11 mouse cellular contexts compared by ENCODE assay signal in the genomic region with DNA sequence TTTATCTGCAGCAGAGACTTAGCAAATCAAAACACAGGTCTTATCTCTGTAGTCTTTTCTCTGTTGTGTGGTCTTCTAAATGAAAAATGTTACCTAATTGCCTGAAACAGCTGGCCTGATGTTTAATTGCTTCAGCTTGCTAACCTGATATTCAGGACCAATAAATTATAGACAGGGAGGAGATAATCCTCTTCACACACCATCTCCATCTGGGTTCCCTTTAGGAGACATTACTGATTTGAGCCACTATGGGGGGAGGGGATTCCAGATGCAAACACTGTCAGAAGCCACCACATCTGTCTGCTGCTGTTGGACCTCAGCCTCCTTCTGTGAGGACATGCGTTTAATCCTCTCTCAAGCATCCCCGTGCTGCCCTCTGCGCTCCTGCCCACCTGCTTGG.
DNase-seq lines count a peak whose midpoint lies in the region; ATAC-seq and TF ChIP-seq lines count a peak whose summit lies in the region.
"Had no signal": no experiment of that assay in that cellular context is flagged by ENCODE, and none has a peak within 500 bp of the region (broad histone marks: within the 10 kb centered on the region; RNA-seq: fewer than 3 reads in every experiment).

No protein-coding gene starts in this region.

- intact Hi-C loops in heart, postnatal 14 days (cut with DNase I): loop anchor here (5.0 kb wide), 1 partner anchor 66 kb away; no protein-coding TSS in a partner anchor

- no peak overlapping the region for H3K4me3 ChIP-seq in heart, postnatal 0 days (ENCODE audit: low read depth, low read length)
- no peak overlapping the region for H3K4me3 ChIP-seq in lung, embryonic 15.5 days
- no peak overlapping the region for H3K4me3 ChIP-seq in limb, embryonic 10.5 days
- H3K4me3 ChIP-seq in stomach, embryonic 16.5 days (replicated peaks; ENCODE audit: low read length): no peak overlapping the region
- H3K4me3 ChIP-seq: forebrain, embryonic 15.5 days had no signal

- H3K4me2 ChIP-seq in heart, postnatal 0 days (ENCODE audit: low read depth, low read length): no peak overlapping the region
- no peak overlapping the region for H3K4me2 ChIP-seq in lung, embryonic 15.5 days
- no peak overlapping the region for H3K4me2 ChIP-seq in stomach, embryonic 16.5 days (ENCODE audit: low read depth, low read length)
- H3K4me2 ChIP-seq: forebrain, embryonic 15.5 days had no signal

- no peak for DNase-seq in heart, postnatal 0 days (ENCODE audit: low spot score)
- DNase-seq in heart, postnatal 14 days: no peak
- no peak for DNase-seq in lung, postnatal 4 days
- no peak for DNase-seq in limb, embryonic 10.5 days (ENCODE audit: low spot score)
- no peak for DNase-seq in retina, postnatal 1 day
- DNase-seq: cerebellum, adult 18-20 months had no signal

- no peak for TF ChIP-seq CTCF in heart, postnatal 0 days (IDR thresholded peaks at IDR 0.05; ENCODE audit: low read depth)

- no peaks in the 10 kb centered on the region for H3K27me3 ChIP-seq in heart, postnatal 0 days (ENCODE audit: control insufficient read depth, insufficient read depth, low read length)
- no peaks in the 10 kb centered on the region for H3K27me3 ChIP-seq in lung, embryonic 15.5 days
- H3K27me3 ChIP-seq in limb, embryonic 10.5 days (ENCODE audit: low read depth, poor library complexity, severe bottlenecking): peaks cover 74% of the 10 kb centered on the region
- no peaks in the 10 kb centered on the region for H3K27me3 ChIP-seq in stomach, embryonic 16.5 days (ENCODE audit: control insufficient read depth, insufficient read depth, low read length)

- H3K27ac ChIP-seq in heart, postnatal 0 days (ENCODE audit: low read depth): peak overlapping the region; percentile 40; the same call in 1 of the 2 replicates
- H3K27ac ChIP-seq in lung, embryonic 15.5 days: peak overlapping the region; percentile 94
- peak overlapping the region; percentile 68; the same call in 1 of the 2 replicates for H3K27ac ChIP-seq in limb, embryonic 10.5 days
- peak overlapping the region; percentile 66 for H3K27ac ChIP-seq in stomach, embryonic 16.5 days (ENCODE audit: low read length)
- H3K27ac ChIP-seq: forebrain, embryonic 15.5 days; liver, embryonic 14.5 days had no signal

- TF ChIP-seq EP300 in heart, postnatal 0 days (IDR thresholded peaks at IDR 0.05; ENCODE audit: low read depth): no peak

- no peak overlapping the region for H3K9ac ChIP-seq in heart, postnatal 0 days (replicated peaks; ENCODE audit: low read depth, low read length)
- no peak overlapping the region for H3K9ac ChIP-seq in lung, embryonic 15.5 days
- H3K9ac ChIP-seq in stomach, embryonic 16.5 days (ENCODE audit: low read length): 0 out of 2 replicates have a peak overlapping the region, but pooled peaks have one; percentile 7
- H3K9ac ChIP-seq: forebrain, embryonic 15.5 days; liver, embryonic 14.5 days had no signal

- H3K36me3 ChIP-seq in heart, postnatal 0 days (replicated peaks; ENCODE audit: control insufficient read depth, insufficient read depth, low read length): no peaks in the 10 kb centered on the region
- no peaks in the 10 kb centered on the region for H3K36me3 ChIP-seq in lung, embryonic 15.5 days
- H3K36me3 ChIP-seq in limb, embryonic 10.5 days: no peaks in the 10 kb centered on the region
- no peaks in the 10 kb centered on the region for H3K36me3 ChIP-seq in stomach, embryonic 16.5 days (ENCODE audit: control insufficient read depth, insufficient read depth, low read length)
- H3K36me3 ChIP-seq: forebrain, embryonic 15.5 days; G1E had no signal

- H3K4me1 ChIP-seq in heart, postnatal 0 days (ENCODE audit: control insufficient read depth, insufficient read depth): peaks cover 12% of the 10 kb centered on the region; the same call in 1 of the 2 replicates
- peaks cover 43% of the 10 kb centered on the region for H3K4me1 ChIP-seq in lung, embryonic 15.5 days
- peaks cover 43% of the 10 kb centered on the region for H3K4me1 ChIP-seq in limb, embryonic 10.5 days
- H3K4me1 ChIP-seq in stomach, embryonic 16.5 days (ENCODE audit: control insufficient read depth, insufficient read depth, low read length): peaks cover 30% of the 10 kb centered on the region

- ATAC-seq in heart, postnatal 0 days (ENCODE audit: insufficient read depth, low read depth): no peak
- peak; percentile 58 for ATAC-seq in lung, embryonic 15.5 days (ENCODE audit: borderline replicate concordance, extremely low read depth, low FRiP score, low TSS enrichment)
- peak; percentile 12; the same call in 1 of the 2 replicates for ATAC-seq in stomach, embryonic 16.5 days (ENCODE audit: insufficient read depth, low FRiP score)
- ATAC-seq: forebrain, embryonic 15.5 days had no signal

- no peaks in the 10 kb centered on the region for H3K9me3 ChIP-seq in heart, postnatal 0 days (replicated peaks; ENCODE audit: control insufficient read depth, low read length)
- no peaks in the 10 kb centered on the region for H3K9me3 ChIP-seq in lung, embryonic 15.5 days
- no peaks in the 10 kb centered on the region for H3K9me3 ChIP-seq in limb, embryonic 10.5 days (replicated peaks)
- H3K9me3 ChIP-seq in stomach, embryonic 16.5 days (replicated peaks; ENCODE audit: control insufficient read depth, low read length): no peaks in the 10 kb centered on the region
- H3K9me3 ChIP-seq: forebrain, embryonic 15.5 days; G1E had no signal

- 88% methylated on average over 3 of the region's 3 CpGs for WGBS in heart, postnatal 0 days
- 44% methylated on average over 3 of the region's 3 CpGs for WGBS in lung, embryonic 15.5 days
- 82% methylated on average over 3 of the region's 3 CpGs for WGBS in limb, embryonic 10.5 days
- 65% methylated on average over 3 of the region's 3 CpGs for WGBS in stomach, embryonic 16.5 days

Comparison
In these comparisons a context has a peak if more than half of its experiments do, and no peak if none do; other contexts are left out.
1. H3K27ac ChIP-seq: peak in every context shown above with its lines; median percentile 94 in lung, embryonic 15.5 days; 68 in limb, embryonic 10.5 days; 66 in stomach, embryonic 16.5 days; 40 in heart, postnatal 0 days.